9 mouse cellular contexts compared by ENCODE assay signal in the genomic region with DNA sequence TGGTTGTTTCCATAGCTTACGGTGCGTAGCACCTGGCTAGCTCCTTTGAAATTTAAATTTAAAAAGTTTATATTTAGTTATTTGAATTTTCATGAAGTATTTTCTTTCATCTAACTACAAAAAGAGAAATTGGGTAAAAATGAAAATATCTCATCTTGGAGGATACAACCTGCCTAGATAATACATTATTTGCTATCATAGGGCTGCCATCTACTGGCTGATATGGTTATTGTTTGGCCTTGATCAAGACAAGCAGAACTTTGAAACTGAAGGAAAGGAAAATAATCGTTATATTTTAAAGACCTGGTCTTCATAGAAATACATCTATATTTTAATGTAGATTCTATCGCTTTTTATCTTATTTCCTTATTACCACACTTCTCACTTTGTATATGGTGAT.
A peak's percentile ranks its signal among the peaks of the same experiment; 100 is the strongest.
DNase-seq lines count a peak whose midpoint lies in the region; ATAC-seq and TF ChIP-seq lines count a peak whose summit lies in the region.
"Had no signal": no experiment of that assay in that cellular context is flagged by ENCODE, and none has a peak within 500 bp of the region (broad histone marks: within the 10 kb centered on the region; RNA-seq: fewer than 3 reads in every experiment).

No protein-coding gene starts in this region.

- 76% methylated on average over 4 of the region's 4 CpGs for WGBS in limb, embryonic 14.5 days
- WGBS in limb, embryonic 10.5 days = 83% methylated on average over 4 of the region's 4 CpGs
- 76% methylated on average over 4 of the region's 4 CpGs for WGBS in thymus, adult 2 months

- DNase-seq in cerebellum, postnatal 14 days = peak; percentile 63
- DNase-seq in cerebellum, adult 11-12 months = no peak
- peak; percentile 42 for DNase-seq in limb, embryonic 14.5 days (ENCODE audit: low spot score)
- DNase-seq in limb, embryonic 10.5 days (ENCODE audit: low spot score) = no peak
- peak; percentile 70 for DNase-seq in adipocyte (ENCODE audit: low spot score)
- DNase-seq in left cerebral cortex, postnatal 4 days = peak; percentile 8
- DNase-seq in thymus, adult 2 months = no peak
- no peak for DNase-seq in adrenal gland, postnatal 4 days (ENCODE audit: low spot score in 2 of 2)
- DNase-seq: gastrocnemius, postnatal 36 days had no signal

- TF ChIP-seq POLR2A in limb, embryonic 14.5 days (IDR thresholded peaks at IDR 0.05; ENCODE audit: borderline replicate concordance, extremely low read depth, insufficient read depth, insufficient read length) = no peak
- no peak for TF ChIP-seq POLR2A in thymus, adult 2 months (IDR thresholded peaks at IDR 0.05; ENCODE audit: control insufficient read depth, extremely low read depth, insufficient read depth, low read length, poor library complexity)

- intact Hi-C loops in left cerebral cortex, postnatal 4 days (cut with DNase I) = loop anchor here (10.0 kb wide), 1 partner anchor 584 kb away; no protein-coding TSS in a partner anchor

- no peak overlapping the region for H3K27ac ChIP-seq in limb, embryonic 14.5 days (replicated peaks; ENCODE audit: low read depth, low read length)
- H3K27ac ChIP-seq in limb, embryonic 10.5 days = no peak overlapping the region
- H3K27ac ChIP-seq in thymus, adult 2 months (ENCODE audit: control insufficient read depth, insufficient read depth, low read length) = no peak overlapping the region

- TF ChIP-seq CTCF in thymus, adult 2 months (IDR thresholded peaks at IDR 0.05; ENCODE audit: borderline replicate concordance, control insufficient read depth, extremely low read depth, insufficient read depth, low read length, poor library complexity) = no peak

- no peaks in the 10 kb centered on the region for H3K4me1 ChIP-seq in limb, embryonic 14.5 days (ENCODE audit: control insufficient read depth, insufficient read depth, low read length)
- H3K4me1 ChIP-seq in limb, embryonic 10.5 days = no peaks in the 10 kb centered on the region
- no peaks in the 10 kb centered on the region for H3K4me1 ChIP-seq in thymus, adult 2 months (replicated peaks; ENCODE audit: control insufficient read depth, insufficient read depth, low read length)

- no peaks in the 10 kb centered on the region for H3K36me3 ChIP-seq in limb, embryonic 14.5 days (ENCODE audit: control insufficient read depth, insufficient read depth, low read length)
- H3K36me3 ChIP-seq in limb, embryonic 10.5 days = no peaks in the 10 kb centered on the region
- no peaks in the 10 kb centered on the region for H3K36me3 ChIP-seq in thymus, adult 2 months (ENCODE audit: control insufficient read depth, insufficient read depth, low read length)

- no peak overlapping the region for H3K9ac ChIP-seq in limb, embryonic 14.5 days (ENCODE audit: low read depth, low read length, severe bottlenecking)

- no peaks in the 10 kb centered on the region for H3K9me3 ChIP-seq in limb, embryonic 14.5 days (ENCODE audit: control insufficient read depth, low read length)
- H3K9me3 ChIP-seq in limb, embryonic 10.5 days (replicated peaks) = no peaks in the 10 kb centered on the region

- no peak overlapping the region for H3K4me2 ChIP-seq in limb, embryonic 14.5 days (replicated peaks; ENCODE audit: low read depth, low read length, severe bottlenecking)

- no peak overlapping the region for H3K4me3 ChIP-seq in limb, embryonic 14.5 days (replicated peaks; ENCODE audit: low read length)
- H3K4me3 ChIP-seq in limb, embryonic 10.5 days = no peak overlapping the region
- H3K4me3 ChIP-seq in thymus, adult 2 months (ENCODE audit: control insufficient read depth, insufficient read depth, low read length) = no peak overlapping the region

- ATAC-seq in limb, embryonic 14.5 days (ENCODE audit: low FRiP score, low read depth) = no peak

- H3K27me3 ChIP-seq in limb, embryonic 14.5 days (ENCODE audit: control insufficient read depth, insufficient read depth, low read length) = no peaks in the 10 kb centered on the region
- H3K27me3 ChIP-seq in limb, embryonic 10.5 days (ENCODE audit: low read depth, poor library complexity, severe bottlenecking) = no peaks in the 10 kb centered on the region
- H3K27me3 ChIP-seq in thymus, adult 2 months (ENCODE audit: control insufficient read depth, insufficient read depth, low read length) = no peaks in the 10 kb centered on the region

Comparison
In these comparisons a context has a peak if more than half of its experiments do, and no peak if none do; other contexts are left out.
1. DNase-seq: peak in cerebellum, postnatal 14 days (2 of 2), limb, embryonic 14.5 days (single experiment), adipocyte (single experiment) and left cerebral cortex, postnatal 4 days (single experiment); none in cerebellum, adult 11-12 months (single experiment), limb, embryonic 10.5 days (single experiment), thymus, adult 2 months (single experiment) and adrenal gland, postnatal 4 days (0 of 2).